Mouse (Mus musculus) heart, embryonic 16.5 days (tissue): ENCODE results near the gene March1. TPM values are rescaled to one million over a fixed set of nuclear protein-coding genes. Genes with fewer than 3 reads are reported as not detected.

Source experiments
- ATAC-seq: fragments of 200-750 bp; cut with Nextera tagmentation; replicated peaks from 2 replicates; pipeline ENCODE4 v1.8.0; 2017; ENCODE audit warnings: moderate number of reproducible peaks; ENCODE audit not compliant: insufficient read depth, low FRiP score; ENCODE audit errors: extremely low read depth
- H3K27ac ChIP-seq: fragments of 300-500 bp; sonication (generic); 2 replicates; pipeline ENCODE4 v1.5.1; 2014; ENCODE audit warnings: mild to moderate bottlenecking, low read length, control low read depth, moderate library complexity
- H3K27me3 ChIP-seq: fragments of 300-500 bp; sonication (generic); 2 replicates; pipeline ENCODE4 v1.6.1; 2014; ENCODE audit warnings: low read length, mixed read lengths; ENCODE audit not compliant: control insufficient read depth, insufficient read depth
- H3K36me3 ChIP-seq: fragments of 300-500 bp; sonication (generic); 2 replicates; pipeline ENCODE4 v1.6.1; 2014; ENCODE audit not compliant: control insufficient read depth, insufficient read depth
- H3K4me1 ChIP-seq: fragments of 300-500 bp; sonication (generic); 2 replicates; pipeline ENCODE4 v1.6.1; 2014; ENCODE audit warnings: low read length, mixed read lengths; ENCODE audit not compliant: control insufficient read depth, insufficient read depth
- H3K4me2 ChIP-seq: fragments of 300-500 bp; sonication (generic); 2 replicates; pipeline ENCODE4 v1.6.1; 2014; ENCODE audit warnings: low read depth, mild to moderate bottlenecking, control low read depth, low read length
- H3K4me3 ChIP-seq: fragments of 300-500 bp; sonication (generic); 2 replicates; pipeline ENCODE4 v1.5.1; 2014; ENCODE audit warnings: mild to moderate bottlenecking, control low read depth, low read length
- H3K9ac ChIP-seq: fragments of 300-500 bp; sonication (generic); 2 replicates; pipeline ENCODE4 v1.6.1; 2014; ENCODE audit warnings: low read length, control low read depth
- H3K9me3 ChIP-seq: fragments of 300-500 bp; sonication (generic); replicated peaks from 2 replicates; pipeline ENCODE4 v1.6.1; 2016; ENCODE audit warnings: low read length; ENCODE audit not compliant: control insufficient read depth
- WGBS: fragments of 180-500 bp; shearing (Covaris S2); extraction: QIAGEN DNeasy Blood & Tissue Kit; methylation state at CpG from one replicate; pipeline ENCODE4 v1.1.7; 2014; 5-methylcytosine and 5-hydroxymethylcytosine counted together
- polyA plus RNA-seq: library from polyadenylated mRNA; unstranded; fragments of >200 nt; fragmentation: Nextera tagmentation; extraction: Ambion mirVana; gene quantifications from 2 replicates; pipeline ENCODE4 v1.2.1, GENCODE M21; 2015

March1 gene
- polyA plus RNA-seq, 1 experiment from 2014 or later = 0.62 TPM

- Histone ChIP-seq H3K27me3 (no peaks in the 10 kb centered on the region), H3K27ac (no peak overlapping the region), H3K9me3 (no peaks in the 10 kb centered on the region), H3K9ac (no peak overlapping the region), H3K4me3 (no peak overlapping the region), H3K4me1 (no peaks in the 10 kb centered on the region), H3K36me3 (no peaks in the 10 kb centered on the region), H3K4me2 (no peak overlapping the region)
- no peak for ATAC-seq
- WGBS = 35% methylated on average over 1 of the region's 1 CpGs
Measured at GRCm38 (mm10) chr8:66098148-66098547, 480.4 kb downstream of the March1 start.

GRCm38 (mm10) chr8:66119294-66119693 lies 501.6 kb downstream of the March1 start:
- H3K4me2 ChIP-seq = no peak overlapping the region
- H3K4me1 ChIP-seq = no peaks in the 10 kb centered on the region
- no peaks in the 10 kb centered on the region for H3K36me3 ChIP-seq
- no peaks in the 10 kb centered on the region for H3K27me3 ChIP-seq
- no peak overlapping the region for H3K9ac ChIP-seq
- H3K27ac ChIP-seq = no peak overlapping the region
- no peak overlapping the region for H3K4me3 ChIP-seq
- ATAC-seq = no peak
- H3K9me3 ChIP-seq = no peaks in the 10 kb centered on the region
- WGBS = 74% methylated on average over 2 of the region's 2 CpGs

- Histone ChIP-seq H3K27me3 (no peaks in the 10 kb centered on the region), H3K36me3 (no peaks in the 10 kb centered on the region), H3K4me2 (no peak overlapping the region), H3K9ac (no peak overlapping the region), H3K27ac (no peak overlapping the region), H3K4me1 (no peaks in the 10 kb centered on the region), H3K9me3 (no peaks in the 10 kb centered on the region), H3K4me3 (no peak overlapping the region)
- no peak for ATAC-seq
- 72% methylated on average over 1 of the region's 1 CpGs for WGBS
Measured at GRCm38 (mm10) chr8:66159648-66160047, 541.9 kb downstream of the March1 start.

GRCm38 (mm10) chr8:66166835-66167234 lies 549.1 kb downstream of the March1 start:
- no peak overlapping the region for H3K27ac ChIP-seq
- H3K36me3 ChIP-seq = no peaks in the 10 kb centered on the region
- H3K9me3 ChIP-seq = no peaks in the 10 kb centered on the region
- no peaks in the 10 kb centered on the region for H3K27me3 ChIP-seq
- H3K4me1 ChIP-seq = no peaks in the 10 kb centered on the region
- 50% methylated on average over 1 of the region's 1 CpGs for WGBS
- ATAC-seq = no peak
- H3K4me2 ChIP-seq = no peak overlapping the region
- H3K4me3 ChIP-seq = no peak overlapping the region
- H3K9ac ChIP-seq = no peak overlapping the region

- ATAC-seq = no peak
- 76% methylated on average over 2 of the region's 2 CpGs for WGBS
- H3K4me3 ChIP-seq = no peak overlapping the region
- no peak overlapping the region for H3K9ac ChIP-seq
- no peaks in the 10 kb centered on the region for H3K9me3 ChIP-seq
- H3K4me2 ChIP-seq = no peak overlapping the region
- no peaks in the 10 kb centered on the region for H3K4me1 ChIP-seq
- no peaks in the 10 kb centered on the region for H3K27me3 ChIP-seq
- no peak overlapping the region for H3K27ac ChIP-seq
- H3K36me3 ChIP-seq = no peaks in the 10 kb centered on the region
Measured at GRCm38 (mm10) chr8:66167405-66168173, 549.9 kb downstream of the March1 start.

- no peaks in the 10 kb centered on the region for H3K27me3 ChIP-seq
- H3K9me3 ChIP-seq = no peaks in the 10 kb centered on the region
- H3K4me2 ChIP-seq = no peak overlapping the region
- H3K9ac ChIP-seq = no peak overlapping the region
- H3K4me3 ChIP-seq = no peak overlapping the region
- H3K27ac ChIP-seq = no peak overlapping the region
- no peak for ATAC-seq
- no peaks in the 10 kb centered on the region for H3K36me3 ChIP-seq
- 0 out of 2 replicates have a peak, but pooled peaks cover 2% of the 10 kb centered on the region for H3K4me1 ChIP-seq
- 87% methylated on average over 1 of the region's 1 CpGs for WGBS
Measured at GRCm38 (mm10) chr8:66179336-66179735, 561.6 kb downstream of the March1 start.

- Histone ChIP-seq H3K27ac (no peak overlapping the region), H3K9ac (no peak overlapping the region), H3K27me3 (no peaks in the 10 kb centered on the region), H3K4me1 (0 out of 2 replicates have a peak, but pooled peaks cover 2% of the 10 kb centered on the region), H3K9me3 (no peaks in the 10 kb centered on the region), H3K36me3 (no peaks in the 10 kb centered on the region), H3K4me3 (no peak overlapping the region), H3K4me2 (no peak overlapping the region)
- 36% methylated on average over 4 of the region's 4 CpGs for WGBS
- ATAC-seq = no peak
Measured at GRCm38 (mm10) chr8:66181265-66181664, 563.6 kb downstream of the March1 start.

GRCm38 (mm10) chr8:66182257-66182656 lies 564.6 kb downstream of the March1 start:
- H3K4me1 ChIP-seq = 0 out of 2 replicates have a peak, but pooled peaks cover 2% of the 10 kb centered on the region
- H3K9me3 ChIP-seq = no peaks in the 10 kb centered on the region
- H3K27ac ChIP-seq = no peak overlapping the region
- no peaks in the 10 kb centered on the region for H3K27me3 ChIP-seq
- H3K36me3 ChIP-seq = no peaks in the 10 kb centered on the region
- no peak overlapping the region for H3K4me2 ChIP-seq
- 64% methylated on average over 3 of the region's 3 CpGs for WGBS
- no peak for ATAC-seq
- H3K4me3 ChIP-seq = no peak overlapping the region
- H3K9ac ChIP-seq = no peak overlapping the region

- no peaks in the 10 kb centered on the region for H3K9me3 ChIP-seq
- no peak overlapping the region for H3K27ac ChIP-seq
- 73% methylated on average over 2 of the region's 2 CpGs for WGBS
- H3K4me1 ChIP-seq = 0 out of 2 replicates have a peak, but pooled peaks cover 2% of the 10 kb centered on the region
- H3K27me3 ChIP-seq = no peaks in the 10 kb centered on the region
- no peak overlapping the region for H3K4me3 ChIP-seq
- no peaks in the 10 kb centered on the region for H3K36me3 ChIP-seq
- H3K9ac ChIP-seq = no peak overlapping the region
- H3K4me2 ChIP-seq = no peak overlapping the region
- no peak for ATAC-seq
Measured at GRCm38 (mm10) chr8:66183454-66183853, 565.8 kb downstream of the March1 start.
